Mouse (Mus musculus) spleen, adult 2 months (tissue): Measurements from ENCODE around the gene Tmcc2.

ENCODE experiments used
- CTCF ChIP-seq: fragments of 200-500 bp; IDR thresholded peaks from 2 replicates; pipeline ENCODE4 v1.5.1; 2011; ENCODE audit warnings: mild to moderate bottlenecking, inconsistent platforms; ENCODE audit not compliant: insufficient read depth, insufficient read length, insufficient replicate concordance; ENCODE audit errors: extremely low read depth
- POLR2A ChIP-seq: fragments of 200-500 bp; IDR thresholded peaks from 2 replicates; pipeline ENCODE4 v1.6.1; 2011; ENCODE audit warnings: low read depth, low read length, inconsistent platforms

- TF ChIP-seq POLR2A (no peak), CTCF (no peak)
These were observed 34.5 kb upstream of the Tmcc2 start for GRCm38 (mm10) chr1:132425600-132425999.
